Comparison of ENCODE assay signal across 9 mouse cellular contexts in genomic region chr8:104095595-104095994, GRCm38 (mm10). TPM values are rescaled to one million over a fixed set of nuclear protein-coding genes. Genes with fewer than 3 reads are reported as not detected.
DNase-seq lines count a peak whose midpoint lies in the region; ATAC-seq and TF ChIP-seq lines count a peak whose summit lies in the region.
"Had no signal": no experiment of that assay in that cellular context is flagged by ENCODE, and none has a peak within 500 bp of the region (broad histone marks: within the 10 kb centered on the region; RNA-seq: fewer than 3 reads in every experiment).

No protein-coding gene starts in this region.

- H3K4me3 ChIP-seq in hindbrain, embryonic 14.5 days (replicated peaks; ENCODE audit: low read length), result no peak overlapping the region
- H3K4me3 ChIP-seq in limb, embryonic 12.5 days (replicated peaks), result no peak overlapping the region
- no peak overlapping the region for H3K4me3 ChIP-seq in left cerebral cortex, adult 2 months
- no peak overlapping the region for H3K4me3 ChIP-seq in midbrain, embryonic 11.5 days (ENCODE audit: low read depth, low read length)

- WGBS in hindbrain, embryonic 14.5 days, result 63% methylated on average over 9 of the region's 9 CpGs
- 76% methylated on average over 9 of the region's 9 CpGs for WGBS in limb, embryonic 12.5 days
- 73% methylated on average over 9 of the region's 9 CpGs for WGBS in midbrain, embryonic 11.5 days

- no peak overlapping the region for H3K9ac ChIP-seq in hindbrain, embryonic 14.5 days
- no peak overlapping the region for H3K9ac ChIP-seq in limb, embryonic 12.5 days (replicated peaks)
- H3K9ac ChIP-seq in midbrain, embryonic 11.5 days (ENCODE audit: low read length), result no peak overlapping the region

- H3K27ac ChIP-seq in hindbrain, embryonic 14.5 days, result 0 out of 2 replicates have a peak overlapping the region, but pooled peaks have one; percentile 26
- H3K27ac ChIP-seq in limb, embryonic 12.5 days, result peak overlapping the region; percentile 46; the same call in 1 of the 2 replicates
- no peak overlapping the region for H3K27ac ChIP-seq in left cerebral cortex, adult 2 months
- H3K27ac ChIP-seq in midbrain, embryonic 11.5 days (ENCODE audit: low read depth, low read length), result no peak overlapping the region
- H3K27ac ChIP-seq: macrophage had no signal

- H3K27me3 ChIP-seq in hindbrain, embryonic 14.5 days (ENCODE audit: control insufficient read depth, insufficient read depth, low read length), result no peaks in the 10 kb centered on the region
- H3K27me3 ChIP-seq in limb, embryonic 12.5 days, result no peaks in the 10 kb centered on the region
- no peaks in the 10 kb centered on the region for H3K27me3 ChIP-seq in midbrain, embryonic 11.5 days (ENCODE audit: control insufficient read depth, insufficient read depth, low read length)

- DNase-seq in gastrocnemius, postnatal 25 days, result peak; percentile 43
- DNase-seq in gastrocnemius, adult 18-20 months (ENCODE audit: low spot score), result no peak
- DNase-seq in hindbrain, embryonic 14.5 days (ENCODE audit: low spot score), result no peak
- DNase-seq in skeletal muscle tissue, adult 2 months (ENCODE audit: low read depth, low spot score), result peak; percentile 43
- no peak for DNase-seq in left cerebral cortex, adult 2 months (ENCODE audit: extremely low spot score in 1 of 2, low spot score in 2 of 2)
- no peak for DNase-seq in midbrain, embryonic 11.5 days (ENCODE audit: low spot score, missing footprints)
- DNase-seq in cerebellum, adult 11-12 months, result no peak

- intact Hi-C loops in left cerebral cortex, adult 2 months (cut with DNase I), result loop anchor here (5.0 kb wide), 1 partner anchor 247 kb away; no protein-coding TSS in a partner anchor

- ATAC-seq in hindbrain, embryonic 14.5 days (ENCODE audit: low FRiP score), result no peak
- ATAC-seq in limb, embryonic 12.5 days (ENCODE audit: insufficient number of reproducible peaks, insufficient read depth, low FRiP score, low TSS enrichment, low read depth), result no peak
- ATAC-seq in midbrain, embryonic 11.5 days (ENCODE audit: low FRiP score), result no peak; the same call in 1 of the 2 replicates

- H3K4me1 ChIP-seq in hindbrain, embryonic 14.5 days (replicated peaks; ENCODE audit: control insufficient read depth, insufficient read depth, low read length), result peaks cover 7% of the 10 kb centered on the region; the same call in 1 of the 2 replicates
- peaks cover 10% of the 10 kb centered on the region for H3K4me1 ChIP-seq in limb, embryonic 12.5 days (replicated peaks)
- no peaks in the 10 kb centered on the region for H3K4me1 ChIP-seq in midbrain, embryonic 11.5 days (ENCODE audit: control insufficient read depth, insufficient read depth, low read length)

- TF ChIP-seq CTCF in left cerebral cortex, adult 2 months (IDR thresholded peaks at IDR 0.05), result no peak

- no peak overlapping the region for H3K4me2 ChIP-seq in hindbrain, embryonic 14.5 days (replicated peaks)
- H3K4me2 ChIP-seq in limb, embryonic 12.5 days, result no peak overlapping the region
- no peak overlapping the region for H3K4me2 ChIP-seq in midbrain, embryonic 11.5 days

- no peaks in the 10 kb centered on the region for H3K36me3 ChIP-seq in hindbrain, embryonic 14.5 days (replicated peaks; ENCODE audit: control insufficient read depth, insufficient read depth)
- H3K36me3 ChIP-seq in limb, embryonic 12.5 days, result no peaks in the 10 kb centered on the region
- H3K36me3 ChIP-seq in midbrain, embryonic 11.5 days (ENCODE audit: control insufficient read depth, insufficient read depth, low read length), result no peaks in the 10 kb centered on the region

- H3K9me3 ChIP-seq in hindbrain, embryonic 14.5 days (ENCODE audit: control insufficient read depth, low read length), result no peaks in the 10 kb centered on the region
- no peaks in the 10 kb centered on the region for H3K9me3 ChIP-seq in limb, embryonic 12.5 days
- no peaks in the 10 kb centered on the region for H3K9me3 ChIP-seq in midbrain, embryonic 11.5 days (ENCODE audit: control insufficient read depth, low read length)

RNA-seq across cellular contexts. Expression of gene Cdh5, which starts 5.8 kb away (rescaled TPM):
- 10 to 100 TPM; 41.8 to 51.9 TPM for total RNA-seq in gastrocnemius, postnatal 25 days (2021)
- 10 to 100 TPM; 33.7 to 40.2 TPM for total RNA-seq in gastrocnemius, adult 18-20 months (2021)
- polyA plus RNA-seq in hindbrain, embryonic 14.5 days (2014; fragmentation: Nextera tagmentation; extraction: Ambion mirVana), result 16.6 and 17.3 TPM in 2 replicates
- 16.2 and 19.2 TPM in 2 replicates for polyA plus RNA-seq in limb, embryonic 12.5 days (2016; fragmentation: Nextera tagmentation; extraction: Ambion mirVana)
- 10 to 100 TPM; 11.7 to 12.0 TPM for total RNA-seq in left cerebral cortex, adult 2 months (2021)
- polyA plus RNA-seq in midbrain, embryonic 11.5 days (2014; fragmentation: Nextera tagmentation; extraction: Ambion mirVana), result 18.0 and 19.0 TPM in 2 replicates

Comparison
In these comparisons a context has a peak if more than half of its experiments do, and no peak if none do; other contexts are left out.
1. DNase-seq: peak in gastrocnemius, postnatal 25 days (single experiment) and skeletal muscle tissue, adult 2 months (single experiment); none in gastrocnemius, adult 18-20 months (single experiment), hindbrain, embryonic 14.5 days (single experiment), left cerebral cortex, adult 2 months (0 of 2), midbrain, embryonic 11.5 days (single experiment) and cerebellum, adult 11-12 months (single experiment).
2. H3K27ac ChIP-seq: peak in hindbrain, embryonic 14.5 days (single experiment) and limb, embryonic 12.5 days (single experiment); none in left cerebral cortex, adult 2 months (single experiment) and midbrain, embryonic 11.5 days (single experiment).